In the genomic region with DNA sequence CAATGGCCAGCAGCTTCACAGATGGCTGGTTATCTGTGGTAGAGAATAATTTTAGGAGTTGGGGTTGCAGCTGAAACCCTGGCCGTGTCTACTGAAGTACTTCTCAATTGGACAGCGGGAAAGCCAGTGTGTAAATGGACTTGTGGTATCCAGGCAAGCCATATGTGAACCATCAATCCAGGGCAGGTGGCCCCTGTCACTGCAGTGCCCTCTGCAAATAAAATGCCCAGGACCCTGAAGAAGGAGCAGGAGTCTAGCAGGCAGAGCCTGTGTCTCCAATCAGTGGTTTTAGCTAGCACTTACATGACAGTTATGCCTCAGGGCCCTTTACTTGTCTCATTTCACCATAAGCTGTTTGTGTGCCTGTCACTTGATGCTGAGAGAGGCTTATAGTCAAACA, we compare ENCODE assay signal across 25 mouse cellular contexts. TPM values are rescaled to one million over a fixed set of nuclear protein-coding genes. Genes with fewer than 3 reads are reported as not detected.
"Had no signal": no experiment of that assay in that cellular context is flagged by ENCODE, and none has a peak within 500 bp of the region (broad histone marks: within the 10 kb centered on the region; RNA-seq: fewer than 3 reads in every experiment).

No protein-coding gene starts in this region.

- H3K4me1 ChIP-seq: limb, embryonic 13.5 days; liver, embryonic 13.5 days; neural tube, embryonic 13.5 days had no signal

- H3K4me2 ChIP-seq: limb, embryonic 13.5 days; liver, embryonic 13.5 days; lung, embryonic 14.5 days; midbrain, embryonic 12.5 days; neural tube, embryonic 13.5 days had no signal

- DNase-seq: kidney, adult 11 months; kidney, adult 9 months; kidney, postnatal 25 days; layer of hippocampus, adult 9-11 months; liver; liver, embryonic 13.5 days; lung, embryonic 14.5 days; lung, postnatal 10 days; lung, postnatal 36 days; right cerebral cortex, adult 18-20 months; right cerebral cortex, postnatal 14 days; right cerebral cortex, postnatal 4 days; thymus, adult 2 months; thymus, postnatal 14 days; thymus, postnatal 4 days had no signal

- H3K27ac ChIP-seq: kidney, postnatal 0 days; layer of hippocampus, adult 2 months; limb, embryonic 10.5 days; limb, embryonic 13.5 days; liver, embryonic 13.5 days; midbrain, embryonic 12.5 days; neural tube, embryonic 13.5 days; stomach, postnatal 0 days had no signal

- H3K9ac ChIP-seq: limb, embryonic 13.5 days; liver, embryonic 13.5 days; lung, embryonic 14.5 days; midbrain, embryonic 12.5 days; neural tube, embryonic 13.5 days had no signal

- H3K36me3 ChIP-seq: limb, embryonic 10.5 days; limb, embryonic 13.5 days; liver, embryonic 13.5 days; midbrain, embryonic 12.5 days; neural tube, embryonic 13.5 days had no signal

- H3K9me3 ChIP-seq: limb, embryonic 10.5 days; limb, embryonic 13.5 days; liver, embryonic 13.5 days; midbrain, embryonic 12.5 days; neural tube, embryonic 13.5 days had no signal

- H3K4me3 ChIP-seq: layer of hippocampus, adult 2 months; limb, embryonic 10.5 days; limb, embryonic 13.5 days; liver, embryonic 13.5 days; midbrain, embryonic 12.5 days; myocyte; neural tube, embryonic 13.5 days had no signal

- H3K27me3 ChIP-seq: limb, embryonic 13.5 days; liver, embryonic 13.5 days; midbrain, embryonic 12.5 days; neural tube, embryonic 13.5 days had no signal

- ATAC-seq: midbrain, embryonic 16.5 days had no signal

RNA-seq across cellular contexts. Expression of a gene that starts 40.5 kb away (rescaled TPM):
- polyA plus RNA-seq: large intestine, adult 2 months; myocyte had no signal
